Mouse (Mus musculus) C2C12 (cell line): Measurements from ENCODE around the gene Zfp414. TPM values are rescaled to one million over a fixed set of nuclear protein-coding genes. Genes with fewer than 3 reads are reported as not detected.

Experiments used
- H3K27me3 ChIP-seq: one replicate; pipeline ENCODE4 v1.6.1; 2011; ENCODE audit not compliant: control insufficient read depth, insufficient read depth, insufficient read length
- H3K36me3 ChIP-seq: one replicate; pipeline ENCODE4 v1.6.1; 2011; ENCODE audit not compliant: control insufficient read depth, insufficient read depth
- H3K4me3 ChIP-seq: one replicate; pipeline ENCODE4 v1.5.1; 2011; ENCODE audit warnings: mild to moderate bottlenecking, control low read depth; ENCODE audit not compliant: poor library complexity, insufficient read depth, severe bottlenecking
- H3K79me2 ChIP-seq: one replicate; pipeline ENCODE4 v1.6.1; 2011; ENCODE audit not compliant: control insufficient read depth, insufficient read depth
- H3K79me3 ChIP-seq: one replicate; pipeline ENCODE4 v1.6.1; 2011; ENCODE audit warnings: low read depth, control low read depth
- H3ac ChIP-seq: one replicate; pipeline ENCODE3; 2011; ENCODE audit warnings: low read depth; ENCODE audit not compliant: control insufficient read depth, insufficient read length
- CEBPB ChIP-seq: IDR thresholded peaks from one replicate; pipeline ENCODE4 v1.6.1; 2011; ENCODE audit warnings: low read depth, mild to moderate bottlenecking, control low read depth, moderate library complexity
- CTCF ChIP-seq: IDR thresholded peaks from one replicate; pipeline ENCODE4 v1.5.1; 2011; ENCODE audit not compliant: control insufficient read depth, insufficient read depth, insufficient read length
- FOSL1 ChIP-seq: IDR thresholded peaks from one replicate; pipeline ENCODE4 v1.8.0; 2011; ENCODE audit warnings: mild to moderate bottlenecking, low read length; ENCODE audit not compliant: poor library complexity, insufficient read depth, severe bottlenecking
- MAX ChIP-seq: IDR thresholded peaks from one replicate; pipeline ENCODE4 v1.6.1; 2011; ENCODE audit warnings: mild to moderate bottlenecking, control low read depth
- MYOD1 ChIP-seq: IDR thresholded peaks from one replicate; pipeline ENCODE4 v1.6.1; 2011; ENCODE audit warnings: low read depth; ENCODE audit not compliant: control insufficient read depth, insufficient read length
- MYOG ChIP-seq: IDR thresholded peaks from one replicate; pipeline ENCODE4 v1.6.1; 2011; ENCODE audit not compliant: control insufficient read depth, insufficient read length; ENCODE audit errors: extremely low read depth
- USF1 ChIP-seq: IDR thresholded peaks from one replicate; pipeline ENCODE4 v1.6.1; 2011; ENCODE audit warnings: low read depth, mild to moderate bottlenecking, control low read depth, moderate library complexity
- polyA plus RNA-seq: library from polyadenylated mRNA; unstranded; fragments of >200 nt; fragmentation: generic; extraction: Trizol; gene quantifications from one replicate; pipeline ENCODE4 v1.2.1, GENCODE M21; 2012; ENCODE audit warnings: missing spikeins

The Zfp414 gene
- polyA plus RNA-seq, 1 experiment: 25.1 TPM

DNA sequence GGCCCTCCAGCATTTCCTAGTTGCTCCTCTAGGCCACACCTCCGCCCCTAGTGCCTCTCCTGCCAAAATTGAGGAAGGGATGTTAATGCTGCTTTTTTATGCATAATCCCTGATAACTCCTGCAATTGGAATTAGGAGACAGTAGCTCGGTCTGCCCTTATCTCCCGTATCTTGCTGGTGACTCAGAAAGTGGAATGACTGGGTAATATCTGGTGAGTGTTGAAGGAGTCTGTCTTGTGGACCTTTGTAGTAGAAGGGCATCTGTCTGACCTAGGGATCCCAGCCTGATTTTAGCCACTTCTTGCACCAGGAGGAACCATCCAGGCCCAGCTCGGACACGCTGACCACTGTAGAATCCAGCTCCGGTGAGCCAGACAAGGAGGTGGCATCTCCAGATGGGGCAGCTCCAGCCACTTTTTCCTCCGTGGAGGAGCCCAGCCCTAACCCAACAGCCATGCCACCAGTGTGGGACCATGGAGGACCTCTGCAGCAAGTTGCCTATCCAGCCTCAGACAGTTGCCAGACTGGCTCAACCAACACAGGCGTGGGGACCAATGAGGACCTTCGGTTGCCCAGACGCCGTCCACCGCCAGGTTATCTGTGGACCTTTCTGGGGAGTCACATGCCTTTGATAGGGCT lies 716 bp downstream of the Zfp414 start:
- H3ac ChIP-seq: peak overlapping the region; percentile 58
- H3K36me3 ChIP-seq: peaks cover 18% of the 10 kb centered on the region
- no peak for TF ChIP-seq FOSL1
- TF ChIP-seq MYOG: no peak
- no peak for TF ChIP-seq MAX
- TF ChIP-seq USF1: no peak
- TF ChIP-seq MYOD1: no peak
- no peak for TF ChIP-seq CTCF
- TF ChIP-seq CEBPB: no peak
- no peaks in the 10 kb centered on the region for H3K27me3 ChIP-seq
- H3K4me3 ChIP-seq: peak overlapping the region; percentile 48
- H3K79me2 ChIP-seq: peaks cover 11% of the 10 kb centered on the region
- peaks cover 3% of the 10 kb centered on the region for H3K79me3 ChIP-seq

GRCm38 (mm10) chr17:33630171-33630895 lies 1.4 kb downstream of the Zfp414 start:
- no peaks in the 10 kb centered on the region for H3K27me3 ChIP-seq
- no peak overlapping the region for H3K4me3 ChIP-seq
- peaks cover 11% of the 10 kb centered on the region for H3K79me2 ChIP-seq
- H3K79me3 ChIP-seq: peaks cover 3% of the 10 kb centered on the region
- H3ac ChIP-seq: no peak overlapping the region
- H3K36me3 ChIP-seq: peaks cover 18% of the 10 kb centered on the region
- TF ChIP-seq MYOG (no peak), CTCF (no peak), CEBPB (no peak), USF1 (no peak), MAX (no peak), MYOD1 (no peak), FOSL1 (no peak)

DNA sequence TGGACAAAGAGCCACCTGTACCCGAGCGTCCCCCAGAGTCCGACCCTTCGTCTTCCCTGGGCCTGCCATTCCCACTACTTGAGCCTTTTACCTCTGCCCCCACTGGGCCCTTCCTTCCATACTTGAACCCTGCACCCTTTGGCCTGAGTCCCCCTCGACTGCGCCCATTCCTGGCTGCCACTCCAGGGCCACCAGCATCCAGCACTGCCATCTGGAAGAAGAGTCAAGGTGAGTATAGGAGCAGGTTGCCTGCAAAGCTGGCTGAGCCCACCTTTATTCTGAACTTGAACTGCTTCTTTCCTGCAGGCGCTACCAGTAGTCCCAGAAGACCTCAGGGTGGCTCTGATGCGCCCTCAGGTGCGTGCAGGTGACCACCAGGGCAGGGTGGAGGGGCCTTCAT lies 2.3 kb downstream of the Zfp414 start:
- TF ChIP-seq USF1: no peak
- TF ChIP-seq CEBPB: no peak
- TF ChIP-seq MYOD1: no peak
- TF ChIP-seq FOSL1: no peak
- Histone ChIP-seq H3K36me3 (peaks cover 18% of the 10 kb centered on the region), H3K79me3 (peaks cover 3% of the 10 kb centered on the region), H3K79me2 (peaks cover 11% of the 10 kb centered on the region), H3ac (no peak overlapping the region), H3K27me3 (no peaks in the 10 kb centered on the region), H3K4me3 (no peak overlapping the region)

DNA sequence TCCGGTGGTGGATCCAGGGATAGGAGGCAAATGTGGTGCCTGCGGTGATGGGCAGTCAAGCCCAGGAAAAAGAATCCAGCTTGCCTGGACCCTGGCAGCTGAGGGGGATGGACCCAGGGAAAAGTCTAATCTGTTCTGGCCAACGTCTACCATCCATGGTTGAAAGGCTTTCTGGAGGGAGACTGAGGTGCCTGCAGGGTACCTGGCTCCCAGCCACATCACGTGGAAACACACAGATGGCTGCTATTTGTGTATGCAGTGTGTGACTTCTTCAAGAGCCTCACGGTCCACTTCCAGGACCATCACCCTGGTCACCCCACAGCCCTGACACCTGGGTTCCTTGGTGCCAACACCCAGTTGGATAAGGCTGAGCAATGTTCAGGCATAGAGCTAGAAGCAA lies 2.9 kb downstream of the Zfp414 start:
- Histone ChIP-seq H3ac (no peak overlapping the region), H3K79me2 (peaks cover 11% of the 10 kb centered on the region), H3K4me3 (no peak overlapping the region), H3K79me3 (peaks cover 3% of the 10 kb centered on the region), H3K36me3 (peaks cover 18% of the 10 kb centered on the region), H3K27me3 (no peaks in the 10 kb centered on the region)
- TF ChIP-seq MYOG (no peak), MAX (no peak), CEBPB (no peak), CTCF (no peak), USF1 (no peak), MYOD1 (no peak), FOSL1 (no peak)

DNA sequence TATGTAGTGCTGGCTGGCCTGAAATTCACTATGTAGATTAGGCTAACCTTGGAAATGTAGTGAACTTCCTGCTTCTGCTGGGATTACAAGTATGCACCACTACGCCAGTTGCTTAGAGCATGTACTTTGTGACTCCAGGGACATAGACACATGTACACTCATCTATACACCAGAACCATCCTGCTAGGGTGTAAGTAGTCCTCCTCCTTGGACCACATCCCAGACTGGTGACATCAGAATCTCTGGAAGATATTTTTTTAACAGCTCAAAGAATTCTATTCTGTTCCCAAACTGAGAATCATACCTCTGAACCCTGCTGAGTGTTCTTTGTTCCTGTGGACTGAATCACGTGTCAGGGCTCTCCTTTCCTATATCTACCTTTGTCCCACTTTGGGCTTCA lies 8.1 kb downstream of the Zfp414 start:
- no peak for TF ChIP-seq MAX
- TF ChIP-seq MYOG: no peak
- TF ChIP-seq MYOD1: no peak
- no peak for TF ChIP-seq CEBPB
- TF ChIP-seq CTCF: no peak
- TF ChIP-seq FOSL1: no peak
- no peak for TF ChIP-seq USF1
- no peaks in the 10 kb centered on the region for H3K27me3 ChIP-seq
- H3K79me3 ChIP-seq: no peaks in the 10 kb centered on the region
- no peak overlapping the region for H3K4me3 ChIP-seq
- peaks cover 20% of the 10 kb centered on the region for H3K36me3 ChIP-seq
- H3ac ChIP-seq: no peak overlapping the region
- no peaks in the 10 kb centered on the region for H3K79me2 ChIP-seq
